Mouse (Mus musculus) ES-E14 (cell line): ENCODE measurements around the gene Ranbp6. TPM values are rescaled to one million over a fixed set of nuclear protein-coding genes. Genes with fewer than 3 reads are reported as not detected.

ENCODE experiments used
- DNase-seq: peaks from one replicate; pipeline ENCODE4 v3.0.0-alpha.2; 2013; ENCODE audit warnings: low read depth, low spot score
- H3K27ac ChIP-seq: 2 replicates; pipeline ENCODE4 v1.5.1; 2012; ENCODE audit warnings: low read depth, mild to moderate bottlenecking, low read length, moderate library complexity, mixed read lengths; ENCODE audit not compliant: poor library complexity, insufficient read depth, severe bottlenecking
- H3K36me3 ChIP-seq: 2 replicates; pipeline ENCODE4 v1.6.1; 2012; ENCODE audit warnings: mild to moderate bottlenecking, low read length, moderate library complexity, mixed read lengths; ENCODE audit not compliant: control insufficient read depth, poor library complexity, insufficient read depth, severe bottlenecking
- H3K4me1 ChIP-seq, 2 experiments: fragments of 150-350 bp in 1 of 2; sonication (generic) in 1 of 2; 2 replicates each; pipeline ENCODE4 v1.6.1; 2012; ENCODE audit warnings: low read length in 2 of 2, mild to moderate bottlenecking in 1 of 2, mixed read lengths in 1 of 2; ENCODE audit not compliant: control insufficient read depth in 2 of 2, insufficient read depth in 2 of 2, poor library complexity in 1 of 2
- H3K4me3 ChIP-seq, 2 experiments: fragments of 150-350 bp in 1 of 2; sonication (generic) in 1 of 2; 2 replicates each; pipeline ENCODE4 v1.5.1; 2012; ENCODE audit warnings: low read length in 2 of 2, low read depth in 1 of 2, mild to moderate bottlenecking in 1 of 2, mixed read lengths in 1 of 2; ENCODE audit not compliant: insufficient read depth in 1 of 2, poor library complexity in 1 of 2, severe bottlenecking in 1 of 2
- H3K9ac ChIP-seq: 2 replicates; pipeline ENCODE4 v1.6.1; 2012; ENCODE audit warnings: low read depth, mild to moderate bottlenecking, low read length, mixed read lengths; ENCODE audit not compliant: poor library complexity, insufficient read depth, severe bottlenecking
- H3K9me3 ChIP-seq: fragments of 150-350 bp; sonication (generic); 2 replicates; pipeline ENCODE4 v1.6.1; 2012; ENCODE audit warnings: low read depth, mild to moderate bottlenecking, low read length; ENCODE audit not compliant: control insufficient read depth, insufficient read depth
- CHD2 ChIP-seq: IDR thresholded peaks from 2 replicates; pipeline ENCODE4 v1.6.1; 2014; ENCODE audit warnings: mild to moderate bottlenecking, low read depth, low read length, inconsistent platforms
- HCFC1 ChIP-seq: IDR thresholded peaks from 2 replicates; pipeline ENCODE4 v1.6.1; 2012; ENCODE audit warnings: low read length, inconsistent platforms, borderline replicate concordance; ENCODE audit not compliant: insufficient read depth
- MAFK ChIP-seq: IDR thresholded peaks from 2 replicates; pipeline ENCODE4 v1.6.1; 2014; ENCODE audit warnings: mild to moderate bottlenecking, low read depth, low read length, inconsistent platforms; ENCODE audit not compliant: insufficient read depth
- ZC3H11A ChIP-seq: IDR thresholded peaks from 2 replicates; pipeline ENCODE4 v1.6.1; 2012; ENCODE audit warnings: low read depth, mild to moderate bottlenecking, inconsistent platforms, low read length, borderline replicate concordance
- ZNF384 ChIP-seq: IDR thresholded peaks from 2 replicates; pipeline ENCODE4 v1.6.1; 2012; ENCODE audit warnings: low read depth, low read length, inconsistent platforms
- in situ Hi-C, 2 experiments: fragments of 600-800 bp; cut with MboI; formaldehyde crosslinking; loops; one replicate each; pipeline ENCODE4 v1.15.1; 2025; ENCODE audit warnings: low sequenced_read_pairs in 2 of 2, inconsistent platforms in 1 of 2; ENCODE audit not compliant: unreplicated experiment in 2 of 2
- total RNA-seq: library from RNA; depleted of rRNA; stranded (reverse); fragments of 300-350 nt; gene quantifications from 2 replicates; pipeline ENCODE4 v1.2.3, GENCODE M21; 2012; rRNA removed

Gene Ranbp6
- total RNA-seq, 1 experiment = 11.3 TPM

GRCm38 (mm10) chr19:29782914-29783313 lies 29.9 kb downstream of the Ranbp6 start:
- no peak for DNase-seq
- in situ Hi-C loops = no loop called here
- no peak for TF ChIP-seq CHD2
- TF ChIP-seq MAFK = no peak
- no peak for TF ChIP-seq ZC3H11A
- TF ChIP-seq ZNF384 = no peak
- no peak for TF ChIP-seq HCFC1
- no peak overlapping the region for H3K4me3 ChIP-seq
- no peaks in the 10 kb centered on the region for H3K36me3 ChIP-seq
- H3K27ac ChIP-seq = no peak overlapping the region
- no peaks in the 10 kb centered on the region for H3K4me1 ChIP-seq
- no peak overlapping the region for H3K9ac ChIP-seq
- H3K9me3 ChIP-seq = no peaks in the 10 kb centered on the region

Other genes starting within 250 kb of the Ranbp6 start
- 80.2 and 104 TPM in 2 replicates for gene Ermp1, start 164.6 kb downstream of the Ranbp6 start, total RNA-seq
- 3.0 and 4.2 TPM in 2 replicates for gene Mlana, start 115.2 kb downstream of the Ranbp6 start, total RNA-seq
- 14.4 and 15.3 TPM in 2 replicates for gene 9930021J03Rik, start 7.0 kb downstream of the Ranbp6 start, total RNA-seq
- 0.53 and 1.6 TPM in 2 replicates for gene Il33, start 112.1 kb upstream of the Ranbp6 start, total RNA-seq
- 0.13 TPM in 1 of 2 replicates, not detected in the other for gene Trpd52l3, start 190.8 kb upstream of the Ranbp6 start, total RNA-seq
- gene Uhrf2, start 217.5 kb upstream of the Ranbp6 start, total RNA-seq = 40.5 and 46.2 TPM in 2 replicates